Mouse (Mus musculus) embryo, embryonic 11 days (tissue): ENCODE data around the gene Oxct2b.
"Not testable (repeated sequence)": the region's sequence is repeated elsewhere in the genome, so short reads cannot be mapped to it uniquely, and the experiment has no call there.

ENCODE experiments used
- DNase-seq: peaks from one replicate; pipeline ENCODE4 v3.0.0-alpha.2; 2015

Oxct2b gene

GRCm38 (mm10) chr4:123116640-123117039 is 574 bp downstream of the Oxct2b start:
- peak; percentile 30 for DNase-seq

DNA sequence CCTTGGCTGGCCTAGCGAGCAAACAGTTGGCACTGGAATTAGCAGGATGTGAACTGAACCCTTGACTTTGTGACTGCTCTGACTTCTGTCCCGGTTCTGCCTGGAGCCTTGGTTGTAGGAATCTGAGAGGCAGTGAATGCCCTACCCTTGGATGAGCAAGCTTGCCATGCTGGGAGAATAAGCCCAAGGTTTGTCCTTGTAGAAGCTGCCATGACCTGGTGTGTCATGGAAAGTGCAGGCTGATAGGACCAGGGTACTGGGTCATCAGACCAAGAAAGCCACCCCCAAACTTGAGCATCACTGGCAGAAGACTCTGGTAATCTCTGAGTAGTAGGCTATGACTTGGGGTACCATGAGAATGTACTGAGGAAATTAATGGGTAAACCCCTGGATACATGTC is 5.2 kb downstream of the Oxct2b start:
- no peak for DNase-seq

GRCm38 (mm10) chr4:123126626-123127025 is 10.6 kb downstream of the Oxct2b start:
- no peak for DNase-seq

GRCm38 (mm10) chr4:123127051-123127450 is 11.0 kb downstream of the Oxct2b start:
- DNase-seq: no peak

DNA sequence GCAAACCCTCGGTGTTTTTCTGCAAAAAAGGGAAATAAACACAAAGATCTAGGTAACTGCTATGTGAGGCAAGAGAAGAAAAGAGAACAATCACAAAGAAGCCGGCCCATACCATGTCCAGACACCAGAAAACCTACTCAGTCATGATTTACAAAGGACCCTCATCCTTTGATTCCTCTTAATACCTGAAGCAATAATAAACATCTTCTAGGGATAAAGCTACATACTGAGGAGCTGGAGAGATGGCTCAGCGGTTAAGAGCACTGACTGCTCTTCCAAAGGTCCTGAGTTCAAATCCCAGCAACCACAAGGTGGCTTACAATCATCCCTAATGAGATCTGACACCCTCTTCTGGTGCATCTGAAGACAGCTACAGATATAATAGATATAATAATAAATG is 21.5 kb downstream of the Oxct2b start:
- DNase-seq: no peak

- DNase-seq: peak; percentile 96
These were observed 23.6 kb downstream of the Oxct2b start, which contains the start of gene Ppie for GRCm38 (mm10) chr4:123139513-123140154. Gene Ppie (minus strand): TSS chr4:123139951.

DNA sequence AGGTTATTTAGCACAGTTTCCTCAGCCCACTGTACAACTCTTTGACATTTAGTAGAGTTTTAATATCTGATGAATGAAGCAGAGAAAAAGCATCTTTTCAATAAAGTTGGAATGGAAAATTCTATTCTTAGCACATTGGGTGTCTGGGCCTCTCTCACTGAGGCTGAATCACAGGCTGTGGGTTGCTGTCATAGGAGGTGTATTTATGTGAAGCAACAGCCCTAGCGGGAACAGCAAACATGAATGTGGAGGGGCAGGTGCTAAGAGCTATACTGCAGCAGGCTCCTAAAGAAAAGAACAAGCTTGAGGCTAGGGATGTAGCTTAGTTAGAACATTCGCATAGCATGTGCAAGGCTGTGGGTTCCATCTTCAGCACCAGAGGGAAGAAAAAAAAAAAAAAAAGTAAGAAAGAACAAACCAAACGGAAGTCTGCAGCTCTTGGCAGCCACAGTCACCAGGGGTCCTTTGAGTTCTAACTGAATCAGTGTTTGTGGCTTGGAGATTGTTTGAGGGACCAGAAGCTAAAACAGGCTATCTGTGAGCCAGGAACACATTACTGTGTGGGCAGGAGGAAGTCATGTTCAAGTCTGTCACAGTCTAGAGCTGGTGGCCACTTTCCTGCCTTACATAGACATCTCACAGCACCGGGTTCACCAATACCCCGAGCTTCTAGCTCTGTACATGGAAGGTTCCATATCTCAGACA is 31.5 kb downstream of the Oxct2b start:
- no peak for DNase-seq

- no peak for DNase-seq
These were observed 35.9 kb downstream of the Oxct2b start for GRCm38 (mm10) chr4:123152003-123152402.

DNA sequence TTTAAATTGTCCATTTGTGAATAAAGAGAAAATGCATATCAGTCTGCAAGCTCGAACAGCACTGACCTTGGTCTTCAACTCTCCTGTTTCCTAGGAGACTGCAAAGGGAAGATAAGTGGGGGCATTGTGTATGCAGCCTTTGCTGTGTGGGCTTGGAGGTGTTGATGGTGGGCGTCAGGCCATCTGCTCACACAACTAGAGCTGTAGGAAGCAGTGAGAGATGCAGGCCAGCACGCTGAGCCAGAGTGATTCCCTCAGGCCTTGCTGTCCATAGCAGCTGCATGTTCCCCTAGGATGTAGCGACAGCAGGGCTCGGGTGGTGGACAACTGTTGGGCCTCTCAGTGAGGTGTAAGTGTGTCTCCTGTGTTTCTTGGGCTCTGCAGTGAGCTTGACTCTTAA is 36.9 kb downstream of the Oxct2b start:
- no peak for DNase-seq

GRCm38 (mm10) chr4:123155004-123155403 is 38.9 kb downstream of the Oxct2b start:
- peak; percentile 74 for DNase-seq

GRCm38 (mm10) chr4:123155427-123155826 is 39.4 kb downstream of the Oxct2b start:
- DNase-seq: no peak

GRCm38 (mm10) chr4:123155840-123156239 is 39.8 kb downstream of the Oxct2b start:
- DNase-seq: no peak

- no peak for DNase-seq
These were observed 44.5 kb downstream of the Oxct2b start for GRCm38 (mm10) chr4:123160571-123160970.

DNA sequence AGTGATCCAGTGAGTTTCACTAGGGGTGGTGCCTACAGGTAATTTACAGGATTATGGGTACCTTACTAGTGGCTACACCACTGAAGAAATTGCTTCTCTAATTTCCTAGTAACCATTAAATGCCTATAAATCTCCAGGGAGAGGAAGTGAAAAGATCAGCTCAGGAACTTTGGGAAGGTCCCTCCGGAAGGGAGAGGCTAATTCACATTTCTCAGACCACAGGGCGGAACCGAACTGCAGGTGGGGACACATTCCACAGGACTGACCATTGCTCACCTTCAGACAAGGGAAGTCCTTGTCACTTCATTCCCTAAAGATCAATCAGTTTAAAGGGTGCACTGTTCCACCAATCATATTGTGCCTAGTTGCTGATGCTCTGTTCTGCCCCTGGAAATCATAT is 45.2 kb downstream of the Oxct2b start:
- DNase-seq: not testable (repeated sequence)

- DNase-seq: peak; percentile 22
These were observed 46.3 kb downstream of the Oxct2b start for GRCm38 (mm10) chr4:123162305-123162917.

DNA sequence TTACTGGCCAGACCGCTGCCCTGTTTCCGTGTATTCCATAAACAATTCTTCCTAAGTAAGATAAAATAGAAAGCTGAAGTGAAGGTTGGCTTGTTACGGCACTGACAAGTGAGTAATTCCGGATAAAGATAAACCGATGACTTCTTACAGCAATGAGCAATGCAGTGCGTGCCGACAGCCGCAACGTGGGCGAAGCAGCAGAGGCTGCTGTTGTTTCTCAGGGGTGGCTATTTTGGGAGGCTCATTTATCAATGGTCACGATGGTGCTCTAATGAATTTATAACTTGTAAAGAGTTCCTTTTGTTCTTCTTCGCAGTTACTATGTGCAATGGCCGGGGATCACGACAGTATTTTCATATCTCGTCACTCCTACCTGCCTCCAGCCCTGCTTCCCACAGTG is 48.1 kb downstream of the Oxct2b start:
- DNase-seq: no peak
